Mouse (Mus musculus): ENCODE results near the gene Rasa3. TPM values are rescaled to one million over a fixed set of nuclear protein-coding genes. Genes with fewer than 3 reads are reported as not detected.

Gene Rasa3
- polyA plus RNA-seq, 1 experiment from 2014 or later, result 26.0 TPM

DNA sequence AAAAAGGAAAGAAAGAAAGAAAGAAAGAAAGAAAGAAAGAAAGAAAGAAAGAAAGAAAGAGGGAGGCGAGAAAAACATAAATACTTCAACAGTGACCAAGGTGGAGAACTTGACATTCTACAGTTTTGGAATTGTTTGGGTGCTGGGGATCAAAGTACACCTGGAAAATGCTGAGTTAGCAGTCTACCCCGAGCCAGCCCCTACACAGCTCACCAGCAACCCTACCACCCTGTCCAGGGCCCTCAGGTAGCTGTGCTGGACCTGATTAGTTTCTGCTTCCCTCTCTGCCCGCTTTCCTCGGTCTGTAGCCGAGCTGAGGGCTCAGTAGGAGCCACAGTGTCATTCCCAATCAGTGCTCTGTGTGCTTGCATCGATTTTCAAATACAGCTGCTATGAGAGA, 157.1 kb downstream of the Rasa3 start:
- no peak overlapping the region for H3K4me3 ChIP-seq (replicated peaks; ENCODE audit: low read depth, low read length)
- 64% methylated on average over 6 of the region's 6 CpGs for WGBS
- no peak overlapping the region for H3K9ac ChIP-seq (replicated peaks; ENCODE audit: low read length)
- ATAC-seq (ENCODE audit: low FRiP score, low TSS enrichment) (no peak), DNase-seq (no peak)
- H3K36me3 ChIP-seq (ENCODE audit: control insufficient read depth, insufficient read depth, low read length), result no peaks in the 10 kb centered on the region
- no peak overlapping the region for H3K4me2 ChIP-seq (ENCODE audit: low read length)
- no peaks in the 10 kb centered on the region for H3K4me1 ChIP-seq (ENCODE audit: control insufficient read depth, insufficient read depth, low read length)
- no peaks in the 10 kb centered on the region for H3K9me3 ChIP-seq (ENCODE audit: control insufficient read depth, low read length)
- H3K27me3 ChIP-seq (ENCODE audit: control insufficient read depth, insufficient read depth, low read length), result no peaks in the 10 kb centered on the region
- no peak overlapping the region for H3K27ac ChIP-seq (replicated peaks; ENCODE audit: low read depth, low read length)

DNA sequence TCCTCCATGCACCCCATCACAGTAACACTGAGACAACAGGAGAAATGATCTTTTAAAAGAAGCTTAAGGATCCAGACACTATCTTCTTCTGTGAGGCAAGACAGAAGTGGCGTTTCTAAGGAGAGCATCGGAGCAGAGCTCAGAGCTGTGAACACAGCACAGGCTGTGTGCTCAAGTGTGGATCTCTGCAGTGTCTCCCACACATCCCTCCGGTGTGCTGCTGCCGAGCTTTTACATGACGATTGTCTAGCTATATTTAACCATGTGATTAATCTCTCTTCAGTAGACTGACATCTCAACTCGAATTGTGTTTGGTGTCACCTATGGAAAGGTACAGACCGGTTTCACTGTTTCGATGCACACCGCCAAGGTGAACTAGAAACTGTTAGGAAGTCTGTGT, 157.9 kb downstream of the Rasa3 start:
- Histone ChIP-seq H3K9ac (replicated peaks; ENCODE audit: low read length) (no peak overlapping the region), H3K27ac (replicated peaks; ENCODE audit: low read depth, low read length) (no peak overlapping the region), H3K4me1 (ENCODE audit: control insufficient read depth, insufficient read depth, low read length) (no peaks in the 10 kb centered on the region), H3K4me3 (replicated peaks; ENCODE audit: low read depth, low read length) (no peak overlapping the region), H3K36me3 (ENCODE audit: control insufficient read depth, insufficient read depth, low read length) (no peaks in the 10 kb centered on the region), H3K27me3 (ENCODE audit: control insufficient read depth, insufficient read depth, low read length) (no peaks in the 10 kb centered on the region), H3K4me2 (ENCODE audit: low read length) (no peak overlapping the region), H3K9me3 (ENCODE audit: control insufficient read depth, low read length) (no peaks in the 10 kb centered on the region)
- 89% methylated on average over 9 of the region's 9 CpGs for WGBS
- DNase-seq (no peak), ATAC-seq (ENCODE audit: low FRiP score, low TSS enrichment) (no peak)

DNA sequence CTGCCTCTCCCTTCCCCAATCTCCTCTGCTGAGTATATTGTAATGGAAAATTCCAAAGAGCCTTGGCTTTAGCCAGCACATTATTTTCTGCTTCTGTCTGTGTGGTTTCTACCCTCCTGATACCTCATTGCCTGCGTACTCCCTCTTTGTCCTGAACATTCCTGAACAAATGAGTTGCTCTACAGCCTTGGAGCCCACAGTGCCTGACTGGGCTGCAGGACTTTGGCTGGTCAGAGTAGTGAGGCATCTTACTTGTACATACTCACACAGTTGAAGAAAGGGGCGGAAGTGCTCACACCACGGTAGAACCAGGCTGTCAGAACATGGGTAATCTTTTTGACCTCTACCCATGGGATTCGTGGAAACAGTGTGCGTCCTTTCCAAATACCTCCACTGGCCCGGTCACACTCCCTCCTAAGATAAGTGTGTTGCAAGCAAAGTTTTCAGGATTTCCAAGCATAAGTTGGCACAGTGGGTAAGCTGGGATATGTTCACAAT, 160.1 kb downstream of the Rasa3 start:
- Histone ChIP-seq H3K9me3 (ENCODE audit: control insufficient read depth, low read length) (no peaks in the 10 kb centered on the region), H3K4me1 (ENCODE audit: control insufficient read depth, insufficient read depth, low read length) (no peaks in the 10 kb centered on the region), H3K4me3 (replicated peaks; ENCODE audit: low read depth, low read length) (no peak overlapping the region), H3K4me2 (ENCODE audit: low read length) (no peak overlapping the region), H3K27me3 (ENCODE audit: control insufficient read depth, insufficient read depth, low read length) (no peaks in the 10 kb centered on the region), H3K27ac (replicated peaks; ENCODE audit: low read depth, low read length) (no peak overlapping the region), H3K9ac (replicated peaks; ENCODE audit: low read length) (no peak overlapping the region), H3K36me3 (ENCODE audit: control insufficient read depth, insufficient read depth, low read length) (no peaks in the 10 kb centered on the region)
- WGBS, result 94% methylated on average over 6 of the region's 6 CpGs
- ATAC-seq (ENCODE audit: low FRiP score, low TSS enrichment) (no peak), DNase-seq (no peak)

Other genes with a start within 250 kb of the Rasa3 start
- 0.29 TPM in 1 of 2 replicates, not detected in the other for gene Tmem255b, start 242.4 kb downstream of the Rasa3 start, polyA plus RNA-seq (2014; fragmentation: Nextera tagmentation; extraction: Ambion mirVana)
- 17.7 and 19.2 TPM in 2 replicates for gene Gas6, start 183.1 kb downstream of the Rasa3 start, polyA plus RNA-seq (2014; fragmentation: Nextera tagmentation; extraction: Ambion mirVana)
- gene 1700029H14Rik, start 115.1 kb downstream of the Rasa3 start, polyA plus RNA-seq (2014; fragmentation: Nextera tagmentation; extraction: Ambion mirVana), result not detected in 2 replicates
- 1.6 and 2.2 TPM in 2 replicates for gene Cfap97d2, start 28.3 kb upstream of the Rasa3 start, polyA plus RNA-seq (2014; fragmentation: Nextera tagmentation; extraction: Ambion mirVana)
- gene Cdc16, start 80.1 kb upstream of the Rasa3 start, polyA plus RNA-seq (2014; fragmentation: Nextera tagmentation; extraction: Ambion mirVana), result 158 and 207 TPM in 2 replicates
- 36.4 and 38.1 TPM in 2 replicates for gene Upf3a, start 108.0 kb upstream of the Rasa3 start, polyA plus RNA-seq (2014; fragmentation: Nextera tagmentation; extraction: Ambion mirVana)
- not detected in 2 replicates for gene AF366264, start 160.8 kb upstream of the Rasa3 start, polyA plus RNA-seq (2014; fragmentation: Nextera tagmentation; extraction: Ambion mirVana)
- 49.7 and 67.1 TPM in 2 replicates for gene Champ1, start 192.0 kb upstream of the Rasa3 start, polyA plus RNA-seq (2014; fragmentation: Nextera tagmentation; extraction: Ambion mirVana)
- 130 and 164 TPM in 2 replicates for gene Coprs, start 212.7 kb upstream of the Rasa3 start, polyA plus RNA-seq (2014; fragmentation: Nextera tagmentation; extraction: Ambion mirVana)

All from midbrain, embryonic 14.5 days (tissue).